Mouse (Mus musculus): ENCODE measurements at regions not wholly inside any gene's neighbourhood (a gene's known extent, or its start where the extent isn't known, plus 50 kb on each side); places are given as distances from the start of the nearest gene placed in this dataset.
A peak's percentile ranks its signal among the peaks of the same experiment; 100 is the strongest.

- no peaks in the 10 kb centered on the region for H3K36me3 ChIP-seq
- ATAC-seq (ENCODE audit: low FRiP score, low read depth), result no peak
- H3K27ac ChIP-seq (replicated peaks), result no peak overlapping the region
- no peak overlapping the region for H3K4me3 ChIP-seq
- WGBS, result 70% methylated on average over 2 of the region's 2 CpGs
- no peaks in the 10 kb centered on the region for H3K27me3 ChIP-seq
- H3K9ac ChIP-seq, result no peak overlapping the region
- no peaks in the 10 kb centered on the region for H3K4me1 ChIP-seq (replicated peaks)
- H3K9me3 ChIP-seq, result no peaks in the 10 kb centered on the region
- H3K4me2 ChIP-seq, result no peak overlapping the region
Measured at GRCm38 (mm10) chr11:45136781-45137180, 519.7 kb downstream of the Ebf1 start.

- Histone ChIP-seq H3K27ac (replicated peaks) (no peak overlapping the region), H3K4me3 (no peak overlapping the region), H3K9ac (no peak overlapping the region), H3K9me3 (no peaks in the 10 kb centered on the region), H3K36me3 (no peaks in the 10 kb centered on the region), H3K4me1 (replicated peaks) (no peaks in the 10 kb centered on the region), H3K4me2 (no peak overlapping the region), H3K27me3 (no peaks in the 10 kb centered on the region)
- WGBS, result 87% methylated on average over 4 of the region's 4 CpGs
- no peak for ATAC-seq (ENCODE audit: low FRiP score, low read depth)
Measured at GRCm38 (mm10) chr11:45138351-45138975, 521.3 kb downstream of the Ebf1 start.

GRCm38 (mm10) chr11:45140490-45140889 is 523.4 kb downstream of the Ebf1 start:
- H3K4me2 ChIP-seq, result no peak overlapping the region
- H3K36me3 ChIP-seq, result no peaks in the 10 kb centered on the region
- no peaks in the 10 kb centered on the region for H3K27me3 ChIP-seq
- no peak overlapping the region for H3K27ac ChIP-seq (replicated peaks)
- no peak for ATAC-seq (ENCODE audit: low FRiP score, low read depth)
- 83% methylated on average over 1 of the region's 1 CpGs for WGBS
- no peak overlapping the region for H3K9ac ChIP-seq
- no peaks in the 10 kb centered on the region for H3K9me3 ChIP-seq
- no peak overlapping the region for H3K4me3 ChIP-seq
- H3K4me1 ChIP-seq (replicated peaks), result no peaks in the 10 kb centered on the region

GRCm38 (mm10) chr11:45154070-45154469 is 537.0 kb downstream of the Ebf1 start:
- Histone ChIP-seq H3K27ac (replicated peaks) (peak overlapping the region; percentile 72), H3K9me3 (no peaks in the 10 kb centered on the region), H3K4me3 (no peak overlapping the region), H3K4me1 (replicated peaks) (peaks cover 10% of the 10 kb centered on the region), H3K36me3 (no peaks in the 10 kb centered on the region), H3K9ac (no peak overlapping the region), H3K27me3 (no peaks in the 10 kb centered on the region), H3K4me2 (peak overlapping the region; percentile 19; the same call in 1 of the 2 replicates)
- no peak for ATAC-seq (ENCODE audit: low FRiP score, low read depth)
- WGBS, result 62% methylated on average over 6 of the region's 6 CpGs

GRCm38 (mm10) chr11:45154497-45154896 is 537.4 kb downstream of the Ebf1 start:
- Histone ChIP-seq H3K9ac (no peak overlapping the region), H3K9me3 (no peaks in the 10 kb centered on the region), H3K36me3 (no peaks in the 10 kb centered on the region), H3K27me3 (no peaks in the 10 kb centered on the region), H3K4me1 (replicated peaks) (peaks cover 10% of the 10 kb centered on the region), H3K4me3 (no peak overlapping the region), H3K4me2 (peak overlapping the region; percentile 19; the same call in 1 of the 2 replicates), H3K27ac (replicated peaks) (peak overlapping the region; percentile 72)
- 24% methylated on average over 8 of the region's 8 CpGs for WGBS
- peak; percentile 81; the same call in 1 of the 2 replicates for ATAC-seq (ENCODE audit: low FRiP score, low read depth)

GRCm38 (mm10) chr11:45155782-45156181 is 538.7 kb downstream of the Ebf1 start:
- peaks cover 10% of the 10 kb centered on the region for H3K4me1 ChIP-seq (replicated peaks)
- 68% methylated on average over 1 of the region's 1 CpGs for WGBS
- no peaks in the 10 kb centered on the region for H3K9me3 ChIP-seq
- H3K36me3 ChIP-seq, result no peaks in the 10 kb centered on the region
- no peak overlapping the region for H3K27ac ChIP-seq (replicated peaks)
- no peak overlapping the region for H3K4me3 ChIP-seq
- no peaks in the 10 kb centered on the region for H3K27me3 ChIP-seq
- no peak overlapping the region for H3K4me2 ChIP-seq
- ATAC-seq (ENCODE audit: low FRiP score, low read depth), result no peak
- no peak overlapping the region for H3K9ac ChIP-seq

GRCm38 (mm10) chr11:45158282-45158681 is 541.2 kb downstream of the Ebf1 start:
- Histone ChIP-seq H3K4me3 (no peak overlapping the region), H3K27me3 (no peaks in the 10 kb centered on the region), H3K9ac (no peak overlapping the region), H3K9me3 (no peaks in the 10 kb centered on the region), H3K27ac (replicated peaks) (no peak overlapping the region), H3K36me3 (no peaks in the 10 kb centered on the region), H3K4me2 (no peak overlapping the region), H3K4me1 (replicated peaks) (peaks cover 10% of the 10 kb centered on the region)
- no peak for ATAC-seq (ENCODE audit: low FRiP score, low read depth)
- 84% methylated on average over 2 of the region's 2 CpGs for WGBS

GRCm38 (mm10) chr11:45160871-45161270 is 543.8 kb downstream of the Ebf1 start:
- WGBS, result 83% methylated on average over 8 of the region's 8 CpGs
- H3K27me3 ChIP-seq, result no peaks in the 10 kb centered on the region

GRCm38 (mm10) chr11:45173546-45173945 is 556.4 kb downstream of the Ebf1 start:
- Histone ChIP-seq H3K27me3 (no peaks in the 10 kb centered on the region), H3K27ac (replicated peaks) (no peak overlapping the region), H3K4me2 (no peak overlapping the region), H3K9me3 (no peaks in the 10 kb centered on the region), H3K4me1 (replicated peaks) (no peaks in the 10 kb centered on the region), H3K36me3 (no peaks in the 10 kb centered on the region), H3K4me3 (no peak overlapping the region), H3K9ac (no peak overlapping the region)
- WGBS, result 82% methylated on average over 2 of the region's 2 CpGs
- ATAC-seq (ENCODE audit: low FRiP score, low read depth), result no peak

More at GRCm38 (mm10) chr11:45160871-45161270, 543.8 kb downstream of the Ebf1 start:
- Histone ChIP-seq H3K36me3 (no peaks in the 10 kb centered on the region), H3K4me2 (no peak overlapping the region), H3K27ac (replicated peaks) (no peak overlapping the region), H3K9ac (no peak overlapping the region), H3K9me3 (no peaks in the 10 kb centered on the region), H3K4me1 (replicated peaks) (no peaks in the 10 kb centered on the region), H3K4me3 (no peak overlapping the region)
- no peak for ATAC-seq (ENCODE audit: low FRiP score, low read depth)

GRCm38 (mm10) chr11:45174071-45174470 is 557.0 kb downstream of the Ebf1 start:
- no peaks in the 10 kb centered on the region for H3K36me3 ChIP-seq
- H3K4me2 ChIP-seq, result no peak overlapping the region
- no peaks in the 10 kb centered on the region for H3K27me3 ChIP-seq
- ATAC-seq (ENCODE audit: low FRiP score, low read depth), result no peak
- H3K4me1 ChIP-seq (replicated peaks), result no peaks in the 10 kb centered on the region
- 93% methylated on average over 2 of the region's 2 CpGs for WGBS
- no peak overlapping the region for H3K4me3 ChIP-seq
- H3K9me3 ChIP-seq, result no peaks in the 10 kb centered on the region
- no peak overlapping the region for H3K9ac ChIP-seq
- no peak overlapping the region for H3K27ac ChIP-seq (replicated peaks)

GRCm38 (mm10) chr11:45174811-45175798 is 558.0 kb downstream of the Ebf1 start:
- H3K4me2 ChIP-seq, result no peak overlapping the region
- no peak for ATAC-seq (ENCODE audit: low FRiP score, low read depth)
- no peak overlapping the region for H3K9ac ChIP-seq

GRCm38 (mm10) chr11:45176971-45177370 is 559.9 kb downstream of the Ebf1 start:
- WGBS, result 95% methylated on average over 3 of the region's 3 CpGs
- ATAC-seq (ENCODE audit: low FRiP score, low read depth), result no peak
- Histone ChIP-seq H3K9me3 (no peaks in the 10 kb centered on the region), H3K4me2 (no peak overlapping the region), H3K27ac (replicated peaks) (no peak overlapping the region), H3K4me3 (no peak overlapping the region), H3K27me3 (no peaks in the 10 kb centered on the region), H3K4me1 (replicated peaks) (no peaks in the 10 kb centered on the region), H3K9ac (no peak overlapping the region), H3K36me3 (no peaks in the 10 kb centered on the region)

More at GRCm38 (mm10) chr11:45174811-45175798, 558.0 kb downstream of the Ebf1 start:
- Histone ChIP-seq H3K36me3 (no peaks in the 10 kb centered on the region), H3K9me3 (no peaks in the 10 kb centered on the region), H3K27ac (replicated peaks) (no peak overlapping the region), H3K4me1 (replicated peaks) (no peaks in the 10 kb centered on the region), H3K4me3 (no peak overlapping the region), H3K27me3 (no peaks in the 10 kb centered on the region)
- WGBS, result 88% methylated on average over 10 of the region's 10 CpGs

Measured in hindbrain, embryonic 15.5 days (tissue).